Mouse (Mus musculus) forebrain, embryonic 13.5 days (tissue): ENCODE results near the gene Dock1. TPM values are rescaled to one million over a fixed set of nuclear protein-coding genes. Genes with fewer than 3 reads are reported as not detected.

ENCODE experiments used
- ATAC-seq: fragments of 200-750 bp; cut with Nextera tagmentation; 2 replicates; pipeline ENCODE4 v1.8.0; 2017
- H3K27ac ChIP-seq: fragments of 300-500 bp; sonication (generic); 2 replicates; pipeline ENCODE4 v1.5.1; 2015; ENCODE audit warnings: inconsistent platforms, mild to moderate bottlenecking, moderate library complexity
- H3K27me3 ChIP-seq: fragments of 300-500 bp; sonication (generic); 2 replicates; pipeline ENCODE4 v1.6.1; 2015; ENCODE audit warnings: mild to moderate bottlenecking, inconsistent platforms
- H3K36me3 ChIP-seq: fragments of 300-500 bp; sonication (generic); 2 replicates; pipeline ENCODE4 v1.6.1; 2015; ENCODE audit warnings: mild to moderate bottlenecking, inconsistent platforms; ENCODE audit not compliant: poor library complexity, severe bottlenecking
- H3K4me1 ChIP-seq: fragments of 300-500 bp; sonication (generic); 2 replicates; pipeline ENCODE4 v1.6.1; 2015; ENCODE audit warnings: inconsistent platforms
- H3K4me2 ChIP-seq: fragments of 300-500 bp; sonication (generic); 2 replicates; pipeline ENCODE4 v1.6.1; 2015; ENCODE audit warnings: inconsistent platforms, mild to moderate bottlenecking, moderate library complexity
- H3K4me3 ChIP-seq: fragments of 300-500 bp; sonication (generic); 2 replicates; pipeline ENCODE4 v1.5.1; 2015; ENCODE audit warnings: mild to moderate bottlenecking, inconsistent platforms
- H3K9ac ChIP-seq: fragments of 300-500 bp; sonication (generic); 2 replicates; pipeline ENCODE4 v1.6.1; 2015; ENCODE audit warnings: mild to moderate bottlenecking, inconsistent platforms
- H3K9me3 ChIP-seq: fragments of 300-500 bp; sonication (generic); replicated peaks from 2 replicates; pipeline ENCODE4 v1.6.1; 2016; ENCODE audit warnings: inconsistent platforms
- WGBS: fragments of 180-500 bp; shearing (Covaris S2); methylation state at CpG from one replicate; pipeline ENCODE4 v1.1.7; 2015; 5-methylcytosine and 5-hydroxymethylcytosine counted together
- polyA plus RNA-seq: library from polyadenylated mRNA; unstranded; fragments of >200 nt; fragmentation: Nextera tagmentation; extraction: Ambion mirVana; gene quantifications from 2 replicates; pipeline ENCODE4 v1.2.1, GENCODE M21; 2015

Gene Dock1
- polyA plus RNA-seq, 1 experiment from 2014 or later, result 11.6 TPM

DNA sequence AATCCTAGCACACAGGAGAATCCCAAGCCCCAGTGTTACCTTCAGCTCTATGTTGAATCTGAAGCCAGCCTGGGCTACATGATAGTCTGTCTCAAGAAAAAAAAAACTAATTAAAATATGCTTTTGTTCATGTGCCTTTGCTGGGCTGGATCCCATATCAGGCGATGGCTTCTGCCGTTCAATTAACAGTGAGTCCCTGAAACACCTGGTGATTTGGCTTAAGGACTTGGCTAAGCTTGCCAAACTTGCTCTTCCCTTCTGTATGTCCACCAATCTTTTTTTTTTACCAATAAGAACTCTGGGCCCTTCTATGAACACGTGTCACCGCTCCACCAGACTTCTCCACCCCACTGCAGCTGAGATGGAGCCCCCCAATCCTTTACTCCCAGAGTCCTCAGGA lies 474.3 kb downstream of the Dock1 start:
- Histone ChIP-seq H3K27me3 (no peaks in the 10 kb centered on the region), H3K4me2 (no peak overlapping the region), H3K4me3 (no peak overlapping the region), H3K9me3 (no peaks in the 10 kb centered on the region), H3K4me1 (peaks cover 3% of the 10 kb centered on the region; the same call in 1 of the 2 replicates), H3K27ac (no peak overlapping the region), H3K36me3 (0 out of 2 replicates have a peak, but pooled peaks cover 10% of the 10 kb centered on the region), H3K9ac (no peak overlapping the region)
- no peak for ATAC-seq
- 89% methylated on average over 4 of the region's 4 CpGs for WGBS

DNA sequence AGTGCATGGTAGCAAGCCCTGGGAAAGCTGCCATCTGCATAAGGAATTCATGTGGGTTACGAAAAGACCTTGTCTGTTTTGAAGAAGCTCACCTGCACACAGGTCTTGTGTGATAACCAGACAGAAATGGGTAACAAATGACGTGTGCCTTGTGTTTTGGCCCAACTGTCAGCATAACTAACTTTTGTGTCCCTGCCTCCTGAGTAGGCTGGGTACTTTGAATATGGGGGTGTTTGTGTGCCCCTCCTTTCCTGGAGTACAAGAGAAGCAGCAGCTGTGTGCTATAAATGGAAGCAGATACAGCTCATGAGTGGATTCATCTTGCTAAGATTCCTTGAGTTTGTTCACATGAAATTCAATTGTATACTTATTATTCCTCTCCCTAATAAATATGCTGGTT lies 480.5 kb downstream of the Dock1 start:
- H3K4me1 ChIP-seq, result no peaks in the 10 kb centered on the region
- no peak overlapping the region for H3K4me2 ChIP-seq
- no peak overlapping the region for H3K9ac ChIP-seq
- no peak overlapping the region for H3K4me3 ChIP-seq
- H3K27me3 ChIP-seq, result no peaks in the 10 kb centered on the region
- 92% methylated on average over 2 of the region's 2 CpGs for WGBS
- no peaks in the 10 kb centered on the region for H3K9me3 ChIP-seq
- 0 out of 2 replicates have a peak, but pooled peaks cover 10% of the 10 kb centered on the region for H3K36me3 ChIP-seq
- H3K27ac ChIP-seq, result no peak overlapping the region
- ATAC-seq, result no peak

DNA sequence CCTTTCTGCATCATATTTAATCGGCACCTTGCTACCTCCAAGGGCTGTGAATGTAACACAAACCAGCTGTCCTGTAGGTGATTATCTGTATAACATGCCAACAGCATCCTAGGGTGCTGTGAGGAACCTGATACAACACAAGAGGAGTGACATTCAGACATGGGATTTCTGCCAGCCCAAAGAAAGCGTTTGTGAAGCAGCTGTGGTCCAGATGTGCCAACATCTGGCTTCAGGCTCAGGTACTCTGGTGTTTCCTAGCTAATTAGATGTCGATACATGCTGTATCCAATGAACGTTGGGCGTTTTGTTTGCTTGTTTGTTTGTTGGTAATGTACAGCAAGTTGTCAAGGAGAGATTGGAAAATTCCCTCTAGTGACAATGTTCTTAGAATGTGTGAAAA lies 487.1 kb downstream of the Dock1 start:
- Histone ChIP-seq H3K4me1 (peaks cover 10% of the 10 kb centered on the region; the same call in 1 of the 2 replicates), H3K9me3 (no peaks in the 10 kb centered on the region), H3K27ac (no peak overlapping the region), H3K27me3 (no peaks in the 10 kb centered on the region), H3K9ac (no peak overlapping the region), H3K36me3 (peaks cover 3% of the 10 kb centered on the region; the same call in 1 of the 2 replicates), H3K4me3 (no peak overlapping the region), H3K4me2 (no peak overlapping the region)
- WGBS, result 89% methylated on average over 5 of the region's 5 CpGs
- no peak for ATAC-seq

DNA sequence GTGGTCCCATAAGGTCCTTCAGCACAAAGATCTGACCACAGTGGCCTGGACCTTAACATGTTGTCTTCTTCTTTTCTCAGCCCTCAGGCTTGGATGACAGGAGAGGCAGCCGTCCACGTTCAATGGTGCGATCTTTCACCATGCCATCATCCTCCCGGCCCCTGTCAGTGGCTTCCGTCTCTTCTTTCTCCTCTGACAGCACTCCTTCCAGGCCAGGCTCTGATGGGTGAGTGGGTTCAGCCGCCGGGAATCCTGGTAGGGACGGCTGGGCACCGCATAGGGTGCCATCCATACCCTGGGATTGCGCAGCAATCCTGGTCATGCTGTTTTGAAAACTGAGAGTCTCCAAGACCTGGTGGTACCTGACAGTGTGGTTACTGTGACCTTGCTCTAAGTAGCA lies 487.9 kb downstream of the Dock1 start:
- H3K4me2 ChIP-seq, result no peak overlapping the region
- no peaks in the 10 kb centered on the region for H3K27me3 ChIP-seq
- H3K9ac ChIP-seq, result no peak overlapping the region
- peaks cover 10% of the 10 kb centered on the region; the same call in 1 of the 2 replicates for H3K4me1 ChIP-seq
- WGBS, result 93% methylated on average over 10 of the region's 10 CpGs
- H3K4me3 ChIP-seq, result no peak overlapping the region
- ATAC-seq, result no peak
- H3K27ac ChIP-seq, result no peak overlapping the region
- peaks cover 3% of the 10 kb centered on the region; the same call in 1 of the 2 replicates for H3K36me3 ChIP-seq
- H3K9me3 ChIP-seq, result no peaks in the 10 kb centered on the region

DNA sequence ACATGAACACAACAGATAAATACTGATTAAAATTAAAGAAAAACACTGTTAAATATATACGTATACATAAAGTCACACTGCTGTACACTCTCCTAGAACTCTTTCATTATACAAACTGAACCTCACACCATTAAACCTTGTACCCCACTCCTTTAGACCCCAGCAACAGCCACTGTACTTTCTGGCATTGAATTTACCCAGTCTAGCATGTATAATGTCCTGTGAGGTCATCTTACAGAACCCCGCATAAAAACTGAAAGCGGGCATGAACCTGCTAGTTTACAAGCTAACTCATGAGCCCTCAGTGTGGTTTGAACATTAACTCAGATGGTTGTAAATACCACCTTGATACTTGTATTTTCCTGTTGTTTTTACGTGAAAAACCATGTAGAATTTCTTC lies 489.2 kb downstream of the Dock1 start:
- ATAC-seq, result 0 out of 2 replicates have a peak, but pooled peaks have one; percentile 41
- Histone ChIP-seq H3K27me3 (no peaks in the 10 kb centered on the region), H3K9ac (no peak overlapping the region), H3K4me2 (no peak overlapping the region), H3K27ac (no peak overlapping the region), H3K4me1 (peaks cover 10% of the 10 kb centered on the region; the same call in 1 of the 2 replicates), H3K9me3 (no peaks in the 10 kb centered on the region), H3K4me3 (no peak overlapping the region), H3K36me3 (peaks cover 3% of the 10 kb centered on the region; the same call in 1 of the 2 replicates)
- 59% methylated on average over 4 of the region's 4 CpGs for WGBS

DNA sequence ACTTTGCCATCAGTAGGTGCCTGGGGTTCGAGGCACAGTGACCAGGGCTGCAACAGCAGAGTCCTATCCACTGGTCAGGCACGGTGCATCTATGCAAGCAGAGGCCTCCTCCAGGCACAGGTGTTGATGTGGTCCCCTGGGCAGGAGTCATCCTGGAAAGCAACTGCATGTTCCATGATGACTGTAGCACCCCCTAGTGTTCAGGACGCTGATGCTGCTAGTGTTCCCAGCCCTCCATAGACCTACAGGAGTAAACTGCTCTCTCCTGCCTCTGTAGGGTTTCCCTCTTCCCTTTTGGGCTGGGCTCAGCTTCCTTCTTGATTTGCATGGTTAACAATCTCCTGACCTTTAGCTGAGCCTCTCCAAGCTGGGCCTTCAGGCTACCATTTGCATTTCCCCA lies 494.7 kb downstream of the Dock1 start:
- peak; percentile 67; the same call in 1 of the 2 replicates for ATAC-seq
- Histone ChIP-seq H3K4me3 (no peak overlapping the region), H3K9me3 (no peaks in the 10 kb centered on the region), H3K4me2 (no peak overlapping the region), H3K27ac (no peak overlapping the region), H3K36me3 (peaks cover 5% of the 10 kb centered on the region; the same call in 1 of the 2 replicates), H3K9ac (no peak overlapping the region), H3K4me1 (0 out of 2 replicates have a peak, but pooled peaks cover 1% of the 10 kb centered on the region), H3K27me3 (no peaks in the 10 kb centered on the region)
- 36% methylated on average over 3 of the region's 3 CpGs for WGBS

DNA sequence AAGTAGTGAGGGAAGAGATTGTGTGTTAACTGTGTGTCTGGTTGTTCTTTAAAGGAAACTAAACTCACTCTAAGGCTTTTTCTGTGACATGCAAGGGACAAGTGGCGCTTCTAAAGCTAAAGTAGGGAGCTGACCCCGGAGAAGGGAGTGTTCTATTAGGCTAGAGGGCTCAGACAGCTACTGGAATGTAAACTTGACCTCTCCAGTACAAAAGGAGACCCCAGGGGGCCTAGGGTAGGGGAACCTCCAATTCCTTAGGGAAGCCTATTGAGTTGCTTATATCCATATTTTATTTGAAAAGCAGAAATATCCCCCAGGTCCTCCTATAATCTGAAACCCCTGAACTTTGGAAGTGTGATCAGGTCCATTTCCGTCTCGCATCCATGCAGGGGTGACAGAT lies 499.5 kb downstream of the Dock1 start:
- H3K36me3 ChIP-seq, result peaks cover 5% of the 10 kb centered on the region; the same call in 1 of the 2 replicates
- H3K4me3 ChIP-seq, result no peak overlapping the region
- no peaks in the 10 kb centered on the region for H3K4me1 ChIP-seq
- no peaks in the 10 kb centered on the region for H3K9me3 ChIP-seq
- no peak overlapping the region for H3K4me2 ChIP-seq
- no peak for ATAC-seq
- H3K9ac ChIP-seq, result no peak overlapping the region
- no peaks in the 10 kb centered on the region for H3K27me3 ChIP-seq
- no peak overlapping the region for H3K27ac ChIP-seq
- 63% methylated on average over 4 of the region's 4 CpGs for WGBS

DNA sequence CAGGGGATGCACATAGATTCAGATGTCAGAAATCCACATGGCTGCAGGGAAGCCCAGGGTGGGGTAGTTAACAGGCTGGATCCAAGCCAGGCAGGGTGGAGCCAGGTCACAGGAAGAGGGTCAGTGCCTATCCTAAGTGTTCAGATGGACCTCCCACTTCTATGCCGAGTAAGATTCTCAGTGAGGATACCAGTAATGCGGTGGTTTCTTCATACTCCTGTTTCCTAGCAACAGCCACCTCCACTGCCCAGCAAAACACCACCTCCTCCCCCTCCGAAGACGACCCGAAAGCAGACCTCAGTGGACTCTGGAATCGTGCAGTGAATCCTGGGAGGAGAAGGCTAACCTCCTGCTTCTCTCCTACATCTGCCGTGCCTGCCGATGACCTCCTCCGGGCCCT lies 501.8 kb downstream of the Dock1 start:
- Histone ChIP-seq H3K36me3 (peaks cover 5% of the 10 kb centered on the region; the same call in 1 of the 2 replicates), H3K27ac (no peak overlapping the region), H3K9ac (no peak overlapping the region), H3K9me3 (no peaks in the 10 kb centered on the region), H3K27me3 (no peaks in the 10 kb centered on the region), H3K4me3 (no peak overlapping the region), H3K4me1 (no peaks in the 10 kb centered on the region), H3K4me2 (no peak overlapping the region)
- no peak for ATAC-seq
- WGBS, result 67% methylated on average over 9 of the region's 9 CpGs

DNA sequence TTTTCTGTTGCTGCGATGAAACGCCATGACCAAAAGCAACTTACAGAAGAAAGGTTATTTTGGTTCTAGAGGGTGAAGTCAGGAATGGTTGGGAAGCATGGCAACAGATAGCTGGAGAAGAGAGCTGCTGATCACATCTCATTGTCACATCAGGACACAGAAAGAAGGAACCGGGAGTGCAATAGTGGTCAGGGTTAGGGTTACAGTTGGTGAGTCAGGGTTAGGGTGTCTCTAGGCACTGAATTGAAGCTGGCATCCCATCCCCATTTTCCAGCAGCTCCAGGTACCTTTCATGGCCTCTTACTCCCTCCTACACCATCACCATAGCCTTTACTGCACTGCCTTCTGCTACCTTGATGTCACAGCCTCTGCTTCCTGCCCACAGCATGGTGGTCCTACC lies 523.7 kb downstream of the Dock1 start:
- no peaks in the 10 kb centered on the region for H3K27me3 ChIP-seq
- H3K4me3 ChIP-seq, result no peak overlapping the region
- ATAC-seq, result no peak
- no peaks in the 10 kb centered on the region for H3K9me3 ChIP-seq
- no peak overlapping the region for H3K9ac ChIP-seq
- no peaks in the 10 kb centered on the region for H3K36me3 ChIP-seq
- no peak overlapping the region for H3K27ac ChIP-seq
- H3K4me1 ChIP-seq, result no peaks in the 10 kb centered on the region
- 96% methylated on average over 3 of the region's 3 CpGs for WGBS
- H3K4me2 ChIP-seq, result no peak overlapping the region

DNA sequence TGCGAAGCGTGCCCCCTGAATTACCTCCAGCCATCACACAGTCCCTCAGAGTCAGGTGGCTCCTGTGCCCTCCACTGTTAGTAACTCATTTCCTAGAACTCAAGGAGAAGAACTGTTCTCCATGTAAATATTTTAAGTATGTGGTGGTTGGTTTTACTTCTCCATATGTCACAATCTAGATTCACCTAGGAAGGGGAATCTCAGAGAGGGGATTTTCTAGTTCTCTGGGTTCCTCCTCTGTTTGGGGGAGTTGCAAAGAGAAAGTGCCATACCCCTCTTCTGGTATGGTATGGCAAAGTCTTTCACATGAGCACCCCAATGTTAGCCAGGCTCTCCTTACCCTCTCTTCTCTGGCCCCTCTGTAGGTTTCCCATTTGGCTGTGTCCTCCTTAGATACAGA lies 525.2 kb downstream of the Dock1 start:
- Histone ChIP-seq H3K27me3 (no peaks in the 10 kb centered on the region), H3K4me3 (no peak overlapping the region), H3K9ac (no peak overlapping the region), H3K36me3 (no peaks in the 10 kb centered on the region), H3K27ac (no peak overlapping the region), H3K4me1 (no peaks in the 10 kb centered on the region), H3K4me2 (no peak overlapping the region), H3K9me3 (no peaks in the 10 kb centered on the region)
- 87% methylated on average over 2 of the region's 2 CpGs for WGBS
- ATAC-seq, result no peak

DNA sequence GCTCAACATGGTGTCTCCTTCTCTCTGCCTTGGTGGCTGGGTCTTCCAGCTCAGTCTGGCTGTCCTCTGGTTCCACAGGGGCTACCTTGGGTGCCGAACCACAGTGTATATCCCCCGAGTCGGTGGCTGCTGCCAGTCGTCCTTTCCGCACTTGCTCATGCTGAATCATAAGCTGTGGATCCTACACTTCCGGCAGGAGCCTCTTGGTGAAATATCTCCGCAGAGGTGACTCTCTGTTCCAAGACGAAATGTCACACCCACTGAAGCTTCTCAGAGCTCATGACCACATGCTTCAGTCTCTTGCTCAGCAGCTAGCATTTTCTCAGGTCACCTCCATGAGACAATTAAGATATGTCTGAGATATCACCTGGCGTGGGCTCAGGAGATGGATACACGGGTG lies 526.4 kb downstream of the Dock1 start:
- no peaks in the 10 kb centered on the region for H3K27me3 ChIP-seq
- no peaks in the 10 kb centered on the region for H3K9me3 ChIP-seq
- no peaks in the 10 kb centered on the region for H3K4me1 ChIP-seq
- H3K4me3 ChIP-seq, result no peak overlapping the region
- no peak overlapping the region for H3K4me2 ChIP-seq
- no peaks in the 10 kb centered on the region for H3K36me3 ChIP-seq
- no peak for ATAC-seq
- WGBS, result 92% methylated on average over 10 of the region's 10 CpGs
- no peak overlapping the region for H3K27ac ChIP-seq
- H3K9ac ChIP-seq, result no peak overlapping the region

DNA sequence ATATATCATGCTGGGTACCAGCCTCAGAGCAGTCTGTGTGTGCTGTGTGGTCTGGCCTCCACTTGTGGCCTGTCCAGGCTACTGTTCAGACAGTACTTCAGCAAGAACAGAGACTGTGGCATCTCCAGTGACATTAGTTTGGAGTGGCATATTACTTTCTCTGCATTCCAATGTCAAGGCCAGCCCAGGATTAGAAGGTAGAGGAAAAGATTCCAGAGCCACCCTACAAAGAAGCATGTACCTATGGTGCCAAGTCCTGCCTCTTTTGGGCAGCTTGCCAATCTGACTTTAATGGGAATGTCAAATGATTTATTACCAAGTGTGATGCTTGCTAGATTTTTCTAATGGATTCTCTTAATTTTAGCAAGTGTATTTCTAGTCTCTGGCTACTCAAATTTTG lies 533.5 kb downstream of the Dock1 start:
- Histone ChIP-seq H3K4me3 (no peak overlapping the region), H3K9me3 (no peaks in the 10 kb centered on the region), H3K27me3 (no peaks in the 10 kb centered on the region), H3K27ac (no peak overlapping the region), H3K9ac (no peak overlapping the region), H3K4me1 (peaks cover 4% of the 10 kb centered on the region; the same call in 1 of the 2 replicates), H3K36me3 (no peaks in the 10 kb centered on the region), H3K4me2 (no peak overlapping the region)
- no peak for ATAC-seq

DNA sequence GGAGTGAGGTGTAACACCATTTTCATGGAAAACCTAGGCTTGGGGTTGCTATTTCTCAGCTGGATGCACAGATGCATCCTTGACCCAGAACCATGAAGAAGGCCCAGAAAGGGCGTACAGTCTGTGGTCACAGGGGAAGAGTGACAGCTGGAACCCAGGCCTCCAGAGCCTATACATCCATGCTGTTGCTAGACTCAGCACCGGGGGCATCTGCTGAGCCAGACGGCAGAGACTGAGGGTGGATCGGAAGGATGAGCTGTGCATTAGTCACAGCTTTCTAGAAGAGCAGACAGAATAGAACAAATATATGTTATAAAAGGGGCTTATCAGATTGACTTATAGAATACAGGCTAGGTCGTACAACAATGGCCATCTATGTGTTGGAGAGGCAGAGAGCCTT lies 534.7 kb downstream of the Dock1 start:
- H3K36me3 ChIP-seq, result no peaks in the 10 kb centered on the region
- H3K27me3 ChIP-seq, result no peaks in the 10 kb centered on the region
- H3K4me1 ChIP-seq, result peaks cover 4% of the 10 kb centered on the region; the same call in 1 of the 2 replicates
- H3K4me3 ChIP-seq, result no peak overlapping the region
- no peak overlapping the region for H3K9ac ChIP-seq
- ATAC-seq, result no peak
- WGBS, result 83% methylated on average over 5 of the region's 5 CpGs
- H3K4me2 ChIP-seq, result no peak overlapping the region
- no peaks in the 10 kb centered on the region for H3K9me3 ChIP-seq
- no peak overlapping the region for H3K27ac ChIP-seq
